Mouse (Mus musculus) forebrain, embryonic 16.5 days (tissue): ENCODE results near the gene Dynll2. TPM values are rescaled to one million over a fixed set of nuclear protein-coding genes. Genes with fewer than 3 reads are reported as not detected.

Experiments
- ATAC-seq: fragments of 200-750 bp; cut with Nextera tagmentation; 2 replicates; pipeline ENCODE4 v1.8.0; 2017; ENCODE audit warnings: mild to moderate bottlenecking, moderate library complexity
- H3K27ac ChIP-seq: fragments of 300-500 bp; sonication (generic); 2 replicates; pipeline ENCODE4 v1.5.1; 2014; ENCODE audit warnings: low read length, control low read depth
- H3K27me3 ChIP-seq: fragments of 300-500 bp; sonication (generic); replicated peaks from 2 replicates; pipeline ENCODE4 v1.6.1; 2014; ENCODE audit warnings: low read length; ENCODE audit not compliant: control insufficient read depth, insufficient read depth
- H3K36me3 ChIP-seq: fragments of 300-500 bp; sonication (generic); 2 replicates; pipeline ENCODE4 v1.6.1; 2014; ENCODE audit not compliant: control insufficient read depth, insufficient read depth
- H3K4me1 ChIP-seq: fragments of 300-500 bp; sonication (generic); replicated peaks from 2 replicates; pipeline ENCODE4 v1.6.1; 2014; ENCODE audit warnings: low read length; ENCODE audit not compliant: control insufficient read depth, insufficient read depth
- H3K4me2 ChIP-seq: fragments of 300-500 bp; sonication (generic); 2 replicates; pipeline ENCODE4 v1.6.1; 2014; ENCODE audit warnings: mild to moderate bottlenecking, low read length, control low read depth
- H3K4me3 ChIP-seq: fragments of 300-500 bp; sonication (generic); replicated peaks from 2 replicates; pipeline ENCODE4 v1.5.1; 2014; ENCODE audit warnings: mild to moderate bottlenecking, low read length, control low read depth
- H3K9ac ChIP-seq: fragments of 300-500 bp; sonication (generic); replicated peaks from 2 replicates; pipeline ENCODE4 v1.6.1; 2014; ENCODE audit warnings: low read depth, low read length, control low read depth
- H3K9me3 ChIP-seq: fragments of 300-500 bp; sonication (generic); 2 replicates; pipeline ENCODE4 v1.6.1; 2016; ENCODE audit warnings: low read length; ENCODE audit not compliant: control insufficient read depth
- WGBS: fragments of 180-500 bp; shearing (Covaris S2); extraction: QIAGEN DNeasy Blood & Tissue Kit; methylation state at CpG from one replicate; pipeline ENCODE4 v1.1.7; 2014; 5-methylcytosine and 5-hydroxymethylcytosine counted together
- polyA plus RNA-seq: library from polyadenylated mRNA; unstranded; fragments of >200 nt; fragmentation: Nextera tagmentation; extraction: Ambion mirVana; gene quantifications from 2 replicates; pipeline ENCODE4 v1.2.1, GENCODE M21; 2015

Dynll2 gene
- 31.8 and 43.1 TPM in 2 replicates for polyA plus RNA-seq

DNA sequence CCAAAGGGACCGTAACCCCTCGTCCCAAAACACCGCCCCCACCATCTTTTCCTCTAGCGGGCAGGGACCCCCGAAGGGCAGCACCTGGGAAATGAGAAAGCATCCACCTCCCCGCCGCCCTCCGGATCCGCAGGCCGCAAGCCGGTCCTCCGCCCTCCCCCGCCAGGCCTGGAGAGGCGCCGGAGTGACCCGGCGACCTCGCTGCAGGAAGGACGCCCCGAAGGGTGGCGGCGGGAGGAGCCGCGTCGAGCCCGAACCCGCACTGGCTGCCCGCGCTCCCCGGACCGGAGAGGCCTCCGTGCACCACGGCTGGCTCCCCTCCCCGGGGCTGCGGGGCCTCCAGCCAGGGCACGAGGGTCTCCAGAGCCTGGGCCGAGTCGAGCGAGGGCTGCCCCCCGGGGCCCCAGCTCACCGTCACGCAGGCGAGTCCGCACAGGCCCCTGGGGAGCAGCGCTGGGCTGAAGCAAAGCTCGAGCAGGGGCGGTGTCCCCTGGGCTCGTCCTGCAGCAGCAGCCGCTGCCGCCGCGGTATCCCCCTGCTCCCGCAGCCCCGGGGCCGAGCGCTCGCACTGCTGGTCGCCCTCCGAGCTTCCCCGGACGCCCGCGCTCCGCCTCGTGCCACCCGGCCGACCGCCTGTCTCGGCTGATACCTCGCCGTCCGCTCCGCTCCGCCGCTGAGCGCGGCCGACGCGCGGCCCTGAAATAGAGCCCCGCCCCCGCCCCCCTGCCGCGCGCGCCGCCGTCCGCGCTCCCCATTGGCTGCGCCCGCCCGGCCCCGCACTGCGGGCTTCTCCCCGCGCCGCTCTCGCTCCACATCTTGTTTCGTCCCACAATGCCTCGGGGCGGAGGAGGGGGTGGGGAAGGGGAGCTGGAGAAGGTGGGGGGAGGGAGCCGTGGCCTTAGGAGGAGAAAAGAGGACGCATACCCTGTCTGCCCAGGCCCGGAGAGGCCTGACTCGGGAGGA lies at the start of gene Dynll2:
Dynll2 (minus strand) TSS at position 703 of the 963 bp plus-strand sequence.
- Histone ChIP-seq H3K36me3 (no peaks in the 10 kb centered on the region), H3K27me3 (no peaks in the 10 kb centered on the region), H3K4me2 (peak within 1 kb of the TSS; percentile 94), H3K4me1 (peaks cover 31% of the 10 kb centered on the region), H3K4me3 (peak within 1 kb of the TSS; percentile 94), H3K9ac (peak within 1 kb of the TSS; percentile 94), H3K27ac (peak within 1 kb of the TSS; percentile 84), H3K9me3 (no peaks in the 10 kb centered on the region)
- peak; percentile 97 for ATAC-seq
- WGBS = under 1% methylated on average over 106 of the region's 107 CpGs

DNA sequence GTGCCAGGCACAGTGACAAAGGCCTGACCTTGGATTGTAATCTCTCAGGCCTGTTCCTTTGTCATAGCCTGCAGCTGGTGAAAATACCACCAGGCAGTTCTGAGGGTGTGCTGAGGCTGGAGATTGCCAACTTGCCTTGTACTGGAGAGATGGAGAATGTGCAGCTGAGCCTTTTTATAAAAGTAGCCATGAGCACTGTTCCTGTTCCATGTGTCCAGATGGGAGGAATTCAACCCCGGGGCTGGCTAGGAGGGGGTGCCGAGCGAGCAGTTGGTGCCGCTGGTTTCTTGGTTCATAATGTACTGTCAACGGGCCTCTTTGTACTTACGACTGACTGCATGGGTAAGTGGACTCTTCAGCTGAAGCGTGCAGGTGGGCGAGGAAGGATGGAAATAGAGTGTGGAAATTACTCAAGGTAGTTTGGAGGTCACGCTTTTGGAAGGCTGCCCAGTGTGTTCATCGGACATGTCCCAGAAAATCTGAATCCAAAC lies 49.5 kb upstream of the Dynll2 start:
- Histone ChIP-seq H3K4me1 (peaks cover 10% of the 10 kb centered on the region; the same call in 1 of the 2 replicates), H3K27ac (no peak overlapping the region), H3K4me3 (no peak overlapping the region), H3K9me3 (no peaks in the 10 kb centered on the region), H3K4me2 (no peak overlapping the region), H3K27me3 (no peaks in the 10 kb centered on the region), H3K9ac (no peak overlapping the region), H3K36me3 (no peaks in the 10 kb centered on the region)
- no peak for ATAC-seq
- WGBS = 68% methylated on average over 10 of the region's 10 CpGs

GRCm38 (mm10) chr11:88035970-88036369 lies 48.6 kb upstream of the Dynll2 start:
- no peak for ATAC-seq
- Histone ChIP-seq H3K4me1 (peaks cover 15% of the 10 kb centered on the region), H3K27me3 (no peaks in the 10 kb centered on the region), H3K9ac (no peak overlapping the region), H3K36me3 (no peaks in the 10 kb centered on the region), H3K4me2 (no peak overlapping the region), H3K9me3 (no peaks in the 10 kb centered on the region), H3K4me3 (no peak overlapping the region), H3K27ac (no peak overlapping the region)
- WGBS = 72% methylated on average over 7 of the region's 7 CpGs

GRCm38 (mm10) chr11:88031753-88032152 lies 44.4 kb upstream of the Dynll2 start:
- peak; percentile 53 for ATAC-seq
- 54% methylated on average over 5 of the region's 5 CpGs for WGBS
- Histone ChIP-seq H3K9ac (no peak overlapping the region), H3K9me3 (no peaks in the 10 kb centered on the region), H3K4me2 (no peak overlapping the region), H3K27ac (peak overlapping the region; percentile 68; the same call in 1 of the 2 replicates), H3K36me3 (no peaks in the 10 kb centered on the region), H3K4me1 (peaks cover 27% of the 10 kb centered on the region), H3K27me3 (no peaks in the 10 kb centered on the region), H3K4me3 (no peak overlapping the region)

DNA sequence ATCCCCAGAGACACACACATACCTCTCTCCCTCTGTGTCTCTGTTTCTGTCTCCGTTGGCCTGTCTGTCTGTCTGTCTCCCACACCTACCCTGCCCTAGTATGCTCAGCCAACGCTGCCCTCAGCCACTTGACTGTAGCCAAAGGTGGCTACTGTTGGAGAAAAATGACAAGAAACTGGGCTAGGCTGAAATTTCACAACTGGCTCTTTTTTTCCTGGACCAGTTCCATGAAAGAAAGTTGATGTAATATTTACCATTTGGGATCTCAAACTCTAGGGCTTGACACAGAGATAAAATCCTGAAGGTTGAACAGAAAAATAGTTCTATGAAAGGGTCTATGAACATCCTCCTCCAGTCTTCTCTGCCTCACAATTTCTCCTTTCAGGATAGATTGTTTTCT lies 43.5 kb upstream of the Dynll2 start:
- no peak overlapping the region for H3K4me3 ChIP-seq
- H3K9me3 ChIP-seq = no peaks in the 10 kb centered on the region
- H3K27me3 ChIP-seq = no peaks in the 10 kb centered on the region
- H3K4me2 ChIP-seq = no peak overlapping the region
- no peak overlapping the region for H3K9ac ChIP-seq
- no peak for ATAC-seq
- H3K36me3 ChIP-seq = no peaks in the 10 kb centered on the region
- 96% methylated on average over 2 of the region's 2 CpGs for WGBS
- H3K4me1 ChIP-seq = peaks cover 27% of the 10 kb centered on the region
- no peak overlapping the region for H3K27ac ChIP-seq

GRCm38 (mm10) chr11:88030219-88030618 lies 42.9 kb upstream of the Dynll2 start:
- Histone ChIP-seq H3K4me3 (no peak overlapping the region), H3K27ac (no peak overlapping the region), H3K9me3 (no peaks in the 10 kb centered on the region), H3K4me1 (peaks cover 27% of the 10 kb centered on the region), H3K9ac (no peak overlapping the region), H3K4me2 (no peak overlapping the region), H3K27me3 (no peaks in the 10 kb centered on the region), H3K36me3 (no peaks in the 10 kb centered on the region)
- WGBS = 94% methylated on average over 7 of the region's 7 CpGs
- no peak for ATAC-seq

- peak overlapping the region; percentile 11; the same call in 1 of the 2 replicates for H3K4me2 ChIP-seq
- H3K9ac ChIP-seq = peak overlapping the region; percentile 26; the same call in 1 of the 2 replicates
Measured at GRCm38 (mm10) chr11:88028193-88028684, 40.9 kb upstream of the Dynll2 start.

GRCm38 (mm10) chr11:88027391-88028035 lies 40.2 kb upstream of the Dynll2 start:
- H3K27me3 ChIP-seq = no peaks in the 10 kb centered on the region
- no peak overlapping the region for H3K4me3 ChIP-seq
- 30% methylated on average over 9 of the region's 9 CpGs for WGBS
- H3K27ac ChIP-seq = peak overlapping the region; percentile 83
- ATAC-seq = 0 out of 2 replicates have a peak, but pooled peaks have one; percentile 1
- H3K9ac ChIP-seq = no peak overlapping the region
- H3K4me2 ChIP-seq = no peak overlapping the region
- H3K4me1 ChIP-seq = peaks cover 24% of the 10 kb centered on the region
- H3K9me3 ChIP-seq = no peaks in the 10 kb centered on the region
- no peaks in the 10 kb centered on the region for H3K36me3 ChIP-seq

More at GRCm38 (mm10) chr11:88028193-88028684, 40.9 kb upstream of the Dynll2 start:
- Histone ChIP-seq H3K27ac (peak overlapping the region; percentile 83), H3K4me3 (no peak overlapping the region), H3K27me3 (no peaks in the 10 kb centered on the region), H3K4me1 (peaks cover 27% of the 10 kb centered on the region), H3K36me3 (no peaks in the 10 kb centered on the region), H3K9me3 (no peaks in the 10 kb centered on the region)
- peak; percentile 89 for ATAC-seq
- WGBS = 1% methylated on average over 16 of the region's 16 CpGs

DNA sequence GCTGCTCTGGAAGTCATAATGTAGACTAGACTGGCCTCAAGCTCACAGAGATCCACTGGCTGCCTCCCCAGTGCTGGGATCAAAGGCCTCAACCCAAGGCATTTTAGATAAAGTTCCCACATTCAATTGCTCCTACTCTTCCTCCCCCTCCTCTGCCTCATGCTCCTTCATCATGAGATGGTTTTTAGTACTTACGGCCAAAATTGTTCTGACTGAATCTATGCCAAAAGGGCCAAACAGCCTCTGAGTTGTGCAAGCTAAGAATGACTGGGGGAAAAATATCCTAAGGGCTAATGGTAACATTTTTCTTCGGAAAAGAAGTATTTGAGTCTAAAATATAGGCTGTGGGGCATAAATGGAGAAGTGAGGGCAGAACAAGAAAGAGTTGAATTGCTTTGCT lies 36.6 kb upstream of the Dynll2 start:
- WGBS = 90% methylated on average over 2 of the region's 2 CpGs
- no peak for ATAC-seq
- no peaks in the 10 kb centered on the region for H3K36me3 ChIP-seq
- no peaks in the 10 kb centered on the region for H3K9me3 ChIP-seq
- no peak overlapping the region for H3K9ac ChIP-seq
- no peak overlapping the region for H3K4me2 ChIP-seq
- no peak overlapping the region for H3K4me3 ChIP-seq
- H3K27ac ChIP-seq = no peak overlapping the region
- peaks cover 14% of the 10 kb centered on the region for H3K4me1 ChIP-seq
- no peaks in the 10 kb centered on the region for H3K27me3 ChIP-seq
